Mouse (Mus musculus) ES-E14 (cell line): ENCODE measurements around the gene Lrrc29. TPM values are rescaled to one million over a fixed set of nuclear protein-coding genes. Genes with fewer than 3 reads are reported as not detected.

Experiments
- DNase-seq: peaks from one replicate; pipeline ENCODE4 v3.0.0-alpha.2; 2013; ENCODE audit warnings: low read depth, low spot score
- H3K27ac ChIP-seq: 2 replicates; pipeline ENCODE4 v1.5.1; 2012; ENCODE audit warnings: low read depth, mild to moderate bottlenecking, low read length, moderate library complexity, mixed read lengths; ENCODE audit not compliant: poor library complexity, insufficient read depth, severe bottlenecking
- H3K36me3 ChIP-seq: 2 replicates; pipeline ENCODE4 v1.6.1; 2012; ENCODE audit warnings: mild to moderate bottlenecking, low read length, moderate library complexity, mixed read lengths; ENCODE audit not compliant: control insufficient read depth, poor library complexity, insufficient read depth, severe bottlenecking
- H3K4me1 ChIP-seq, 2 experiments: fragments of 150-350 bp in 1 of 2; sonication (generic) in 1 of 2; 2 replicates each; pipeline ENCODE4 v1.6.1; 2012; ENCODE audit warnings: low read length in 2 of 2, mild to moderate bottlenecking in 1 of 2, mixed read lengths in 1 of 2; ENCODE audit not compliant: control insufficient read depth in 2 of 2, insufficient read depth in 2 of 2, poor library complexity in 1 of 2
- H3K4me3 ChIP-seq, 2 experiments: fragments of 150-350 bp in 1 of 2; sonication (generic) in 1 of 2; 2 replicates each; pipeline ENCODE4 v1.5.1; 2012; ENCODE audit warnings: low read length in 2 of 2, low read depth in 1 of 2, mild to moderate bottlenecking in 1 of 2, mixed read lengths in 1 of 2; ENCODE audit not compliant: insufficient read depth in 1 of 2, poor library complexity in 1 of 2, severe bottlenecking in 1 of 2
- H3K9ac ChIP-seq: 2 replicates; pipeline ENCODE4 v1.6.1; 2012; ENCODE audit warnings: low read depth, mild to moderate bottlenecking, low read length, mixed read lengths; ENCODE audit not compliant: poor library complexity, insufficient read depth, severe bottlenecking
- H3K9me3 ChIP-seq: fragments of 150-350 bp; sonication (generic); 2 replicates; pipeline ENCODE4 v1.6.1; 2012; ENCODE audit warnings: low read depth, mild to moderate bottlenecking, low read length; ENCODE audit not compliant: control insufficient read depth, insufficient read depth
- CHD2 ChIP-seq: IDR thresholded peaks from 2 replicates; pipeline ENCODE4 v1.6.1; 2014; ENCODE audit warnings: mild to moderate bottlenecking, low read depth, low read length, inconsistent platforms
- HCFC1 ChIP-seq: IDR thresholded peaks from 2 replicates; pipeline ENCODE4 v1.6.1; 2012; ENCODE audit warnings: low read length, inconsistent platforms, borderline replicate concordance; ENCODE audit not compliant: insufficient read depth
- MAFK ChIP-seq: IDR thresholded peaks from 2 replicates; pipeline ENCODE4 v1.6.1; 2014; ENCODE audit warnings: mild to moderate bottlenecking, low read depth, low read length, inconsistent platforms; ENCODE audit not compliant: insufficient read depth
- ZC3H11A ChIP-seq: IDR thresholded peaks from 2 replicates; pipeline ENCODE4 v1.6.1; 2012; ENCODE audit warnings: low read depth, mild to moderate bottlenecking, inconsistent platforms, low read length, borderline replicate concordance
- ZNF384 ChIP-seq: IDR thresholded peaks from 2 replicates; pipeline ENCODE4 v1.6.1; 2012; ENCODE audit warnings: low read depth, low read length, inconsistent platforms
- in situ Hi-C, 2 experiments: fragments of 600-800 bp; cut with MboI; formaldehyde crosslinking; loops; one replicate each; pipeline ENCODE4 v1.15.1; 2025; ENCODE audit warnings: low sequenced_read_pairs in 2 of 2, inconsistent platforms in 1 of 2; ENCODE audit not compliant: unreplicated experiment in 2 of 2
- total RNA-seq: library from RNA; depleted of rRNA; stranded (reverse); fragments of 300-350 nt; gene quantifications from 2 replicates; pipeline ENCODE4 v1.2.3, GENCODE M21; 2012

Gene Lrrc29
- total RNA-seq, 1 experiment, result 2.8 TPM

DNA sequence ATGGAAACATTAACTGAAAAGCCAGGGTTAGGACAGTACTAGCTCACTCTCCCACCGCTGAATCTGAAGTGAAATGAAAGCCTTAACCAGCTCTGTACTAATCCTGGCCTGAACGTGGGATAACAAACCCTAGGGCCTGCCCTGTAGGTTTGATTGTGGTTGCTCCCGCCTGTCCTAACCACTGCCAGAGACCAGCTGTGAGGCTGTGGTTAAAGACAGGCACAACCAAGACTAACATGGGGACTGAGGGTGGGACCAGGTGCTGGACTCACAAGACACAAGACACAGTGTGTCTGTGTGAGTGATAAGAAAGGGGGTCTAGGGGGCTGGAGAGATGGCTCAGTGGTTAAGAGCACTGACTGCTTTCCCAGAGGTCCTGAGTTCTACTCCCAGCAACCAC lies 45.5 kb downstream of the Lrrc29 start:
- TF ChIP-seq ZNF384, result no peak
- TF ChIP-seq MAFK, result no peak
- no peak for TF ChIP-seq ZC3H11A
- no peak for TF ChIP-seq CHD2
- TF ChIP-seq HCFC1, result no peak
- no peak overlapping the region for H3K27ac ChIP-seq
- H3K4me1 ChIP-seq, result peaks cover 5 to 20% of the 10 kb centered on the region in 2 experiments; a peak in 2 of 4 replicates
- no peak for DNase-seq
- no peak overlapping the region for H3K9ac ChIP-seq
- no peak overlapping the region for H3K4me3 ChIP-seq
- H3K9me3 ChIP-seq, result no peaks in the 10 kb centered on the region
- H3K36me3 ChIP-seq, result no peaks in the 10 kb centered on the region; the same call in 1 of the 2 replicates
- in situ Hi-C loops, result no loop called here

GRCm38 (mm10) chr8:105278911-105279334 lies 47.2 kb downstream of the Lrrc29 start:
- TF ChIP-seq ZNF384 (no peak), CHD2 (no peak), ZC3H11A (no peak), HCFC1 (no peak), MAFK (no peak)
- in situ Hi-C loops, result no loop called here
- Histone ChIP-seq H3K4me3 (peak overlapping the region; percentile 23 to 54), H3K9ac (no peak overlapping the region), H3K36me3 (no peaks in the 10 kb centered on the region; the same call in 1 of the 2 replicates), H3K4me1 (peaks cover 5 to 20% of the 10 kb centered on the region in 2 experiments; a peak in 2 of 4 replicates), H3K27ac (no peak overlapping the region), H3K9me3 (no peaks in the 10 kb centered on the region)
- DNase-seq, result no peak

- H3K27ac ChIP-seq, result no peak overlapping the region
- H3K36me3 ChIP-seq, result no peaks in the 10 kb centered on the region
These were observed 49.6 kb downstream of the Lrrc29 start for GRCm38 (mm10) chr8:105276292-105277120.

DNA sequence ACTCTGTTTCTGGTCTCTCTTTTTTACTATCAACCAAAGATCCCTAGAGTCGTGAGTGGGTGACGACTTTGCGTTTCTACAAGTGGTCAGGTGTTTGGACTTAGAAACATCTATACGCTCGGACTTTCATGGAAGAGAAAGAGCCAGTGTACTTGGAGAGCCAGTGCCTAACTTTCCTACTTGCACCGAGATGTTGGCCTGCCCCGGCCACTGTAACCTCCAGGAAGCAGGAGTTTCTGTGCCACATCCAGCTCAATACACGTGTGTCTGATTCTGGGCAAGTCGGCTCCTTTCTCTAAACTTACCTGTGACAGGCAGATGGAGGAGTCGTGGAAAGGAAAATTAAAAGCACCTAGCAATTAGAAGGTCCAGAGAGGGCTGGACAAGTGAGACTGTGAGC lies 50.2 kb downstream of the Lrrc29 start, which contains the start of gene Nol3:
Gene Nol3 (plus strand): TSS at position 301 of the 400 bp plus-strand sequence.
- DNase-seq, result no peak
- H3K36me3 ChIP-seq, result no peaks in the 10 kb centered on the region
- in situ Hi-C loops, result no loop called here
- peaks cover 5 to 13% of the 10 kb centered on the region in 2 experiments; a peak in 2 of 4 replicates for H3K4me1 ChIP-seq
- H3K9ac ChIP-seq, result peak within 1 kb of the TSS; percentile 17; the same call in 1 of the 2 replicates
- H3K4me3 ChIP-seq, result peak within 1 kb of the TSS; percentile 27 to 51
- no peaks in the 10 kb centered on the region for H3K9me3 ChIP-seq
- H3K27ac ChIP-seq, result no peak within 1 kb of the TSS
- TF ChIP-seq MAFK (no peak), CHD2 (no peak), HCFC1 (no peak), ZNF384 (no peak), ZC3H11A (no peak)

More at GRCm38 (mm10) chr8:105276292-105277120, 49.6 kb downstream of the Lrrc29 start:
- no peak for DNase-seq
- H3K9me3 ChIP-seq, result no peaks in the 10 kb centered on the region
- peak overlapping the region; percentile 27 to 51 for H3K4me3 ChIP-seq
- in situ Hi-C loops, result no loop called here
- TF ChIP-seq HCFC1 (no peak), MAFK (0 out of 2 replicates have a peak, but pooled peaks have one; percentile 32)
- peak overlapping the region; percentile 17; the same call in 1 of the 2 replicates for H3K9ac ChIP-seq
- peaks cover 5 to 12% of the 10 kb centered on the region in 2 experiments; a peak in 2 of 4 replicates for H3K4me1 ChIP-seq
